In genomic region chr1:138876371-138877045, GRCm38 (mm10) we compare ENCODE assay signal across 12 mouse cellular contexts. TPM values are rescaled to one million over a fixed set of nuclear protein-coding genes. Genes with fewer than 3 reads are reported as not detected.
DNase-seq lines count a peak whose midpoint lies in the region; ATAC-seq lines count a peak whose summit lies in the region.
"Had no signal": no experiment of that assay in that cellular context is flagged by ENCODE, and none has a peak within 500 bp of the region (broad histone marks: within the 10 kb centered on the region; RNA-seq: fewer than 3 reads in every experiment).

No protein-coding gene starts in this region.

- peak; percentile 8 for DNase-seq in hindbrain, embryonic 14.5 days (ENCODE audit: low spot score)
- no peak for DNase-seq in hindbrain, embryonic 10.5 days (ENCODE audit: low spot score)
- DNase-seq in lung, postnatal 14 days = no peak
- DNase-seq: liver; midbrain, embryonic 14.5 days had no signal

- H3K9me3 ChIP-seq in hindbrain, embryonic 14.5 days (ENCODE audit: control insufficient read depth, low read length) = no peaks in the 10 kb centered on the region
- 0 out of 2 replicates have a peak, but pooled peaks cover 7% of the 10 kb centered on the region for H3K9me3 ChIP-seq in hindbrain, embryonic 10.5 days
- H3K9me3 ChIP-seq in lung, embryonic 16.5 days (ENCODE audit: control insufficient read depth, low read length) = no peaks in the 10 kb centered on the region
- no peaks in the 10 kb centered on the region for H3K9me3 ChIP-seq in embryonic facial prominence, embryonic 13.5 days
- H3K9me3 ChIP-seq in stomach, embryonic 14.5 days (ENCODE audit: control insufficient read depth, low read depth, low read length) = no peaks in the 10 kb centered on the region
- no peaks in the 10 kb centered on the region for H3K9me3 ChIP-seq in liver, embryonic 12.5 days (replicated peaks)
- H3K9me3 ChIP-seq: heart, embryonic 10.5 days had no signal

- no peak overlapping the region for H3K27ac ChIP-seq in hindbrain, embryonic 14.5 days
- no peak overlapping the region for H3K27ac ChIP-seq in hindbrain, embryonic 10.5 days
- no peak overlapping the region for H3K27ac ChIP-seq in lung, embryonic 16.5 days (ENCODE audit: low read length)
- H3K27ac ChIP-seq in embryonic facial prominence, embryonic 13.5 days = no peak overlapping the region
- H3K27ac ChIP-seq in stomach, embryonic 14.5 days (ENCODE audit: low read length) = no peak overlapping the region
- no peak overlapping the region for H3K27ac ChIP-seq in liver, embryonic 12.5 days
- H3K27ac ChIP-seq: heart, embryonic 10.5 days had no signal

- no peak overlapping the region for H3K9ac ChIP-seq in hindbrain, embryonic 14.5 days
- H3K9ac ChIP-seq in lung, embryonic 16.5 days (ENCODE audit: low read length) = no peak overlapping the region
- no peak overlapping the region for H3K9ac ChIP-seq in embryonic facial prominence, embryonic 13.5 days
- H3K9ac ChIP-seq in stomach, embryonic 14.5 days (replicated peaks; ENCODE audit: low read depth, low read length) = no peak overlapping the region
- H3K9ac ChIP-seq in liver, embryonic 12.5 days = no peak overlapping the region

- WGBS in hindbrain, embryonic 14.5 days = 71% methylated on average over 16 of the region's 16 CpGs
- WGBS in hindbrain, embryonic 10.5 days = 78% methylated on average over 16 of the region's 16 CpGs
- WGBS in lung, embryonic 16.5 days = 51% methylated on average over 16 of the region's 16 CpGs
- WGBS in embryonic facial prominence, embryonic 13.5 days = 45% methylated on average over 16 of the region's 16 CpGs
- WGBS in stomach, embryonic 14.5 days = 64% methylated on average over 16 of the region's 16 CpGs
- WGBS in liver, embryonic 12.5 days (ENCODE audit: insufficient replicate concordance) = 65% methylated on average over 16 of the region's 16 CpGs

- H3K4me3 ChIP-seq in hindbrain, embryonic 14.5 days (replicated peaks; ENCODE audit: low read length) = no peak overlapping the region
- no peak overlapping the region for H3K4me3 ChIP-seq in hindbrain, embryonic 10.5 days
- H3K4me3 ChIP-seq in lung, embryonic 16.5 days (ENCODE audit: low read length) = no peak overlapping the region
- peak overlapping the region; percentile 27 for H3K4me3 ChIP-seq in embryonic facial prominence, embryonic 13.5 days
- H3K4me3 ChIP-seq in stomach, embryonic 14.5 days (ENCODE audit: low read depth, low read length) = no peak overlapping the region
- no peak overlapping the region for H3K4me3 ChIP-seq in liver, embryonic 12.5 days
- H3K4me3 ChIP-seq: heart, embryonic 10.5 days had no signal

- H3K4me2 ChIP-seq in hindbrain, embryonic 14.5 days (replicated peaks) = peak overlapping the region; percentile 1; the same call in 1 of the 2 replicates
- H3K4me2 ChIP-seq in lung, embryonic 16.5 days (ENCODE audit: low read depth, low read length) = peak overlapping the region; percentile 17; the same call in 1 of the 2 replicates
- H3K4me2 ChIP-seq in embryonic facial prominence, embryonic 13.5 days = peak overlapping the region; percentile 53
- no peak overlapping the region for H3K4me2 ChIP-seq in stomach, embryonic 14.5 days (replicated peaks; ENCODE audit: low read depth, low read length)
- H3K4me2 ChIP-seq in liver, embryonic 12.5 days = no peak overlapping the region

- no peaks in the 10 kb centered on the region for H3K4me1 ChIP-seq in hindbrain, embryonic 14.5 days (replicated peaks; ENCODE audit: control insufficient read depth, insufficient read depth, low read length)
- no peaks in the 10 kb centered on the region for H3K4me1 ChIP-seq in hindbrain, embryonic 10.5 days (replicated peaks)
- no peaks in the 10 kb centered on the region for H3K4me1 ChIP-seq in lung, embryonic 16.5 days (replicated peaks; ENCODE audit: control insufficient read depth, insufficient read depth, low read length)
- 0 out of 2 replicates have a peak, but pooled peaks cover 6% of the 10 kb centered on the region for H3K4me1 ChIP-seq in embryonic facial prominence, embryonic 13.5 days
- no peaks in the 10 kb centered on the region for H3K4me1 ChIP-seq in stomach, embryonic 14.5 days (ENCODE audit: control insufficient read depth, insufficient read depth, low read length)
- no peaks in the 10 kb centered on the region for H3K4me1 ChIP-seq in liver, embryonic 12.5 days
- H3K4me1 ChIP-seq: heart, embryonic 10.5 days had no signal

- H3K27me3 ChIP-seq in hindbrain, embryonic 14.5 days (ENCODE audit: control insufficient read depth, insufficient read depth, low read length) = no peaks in the 10 kb centered on the region
- H3K27me3 ChIP-seq in hindbrain, embryonic 10.5 days (ENCODE audit: insufficient read depth, poor library complexity, severe bottlenecking) = no peaks in the 10 kb centered on the region
- no peaks in the 10 kb centered on the region for H3K27me3 ChIP-seq in lung, embryonic 16.5 days (ENCODE audit: control insufficient read depth, insufficient read depth, low read depth, low read length)
- H3K27me3 ChIP-seq in embryonic facial prominence, embryonic 13.5 days = no peaks in the 10 kb centered on the region
- no peaks in the 10 kb centered on the region for H3K27me3 ChIP-seq in stomach, embryonic 14.5 days (ENCODE audit: control insufficient read depth, insufficient read depth, low read length)
- no peaks in the 10 kb centered on the region for H3K27me3 ChIP-seq in liver, embryonic 12.5 days (replicated peaks)

- no peaks in the 10 kb centered on the region for H3K36me3 ChIP-seq in hindbrain, embryonic 14.5 days (replicated peaks; ENCODE audit: control insufficient read depth, insufficient read depth)
- no peaks in the 10 kb centered on the region for H3K36me3 ChIP-seq in hindbrain, embryonic 10.5 days
- no peaks in the 10 kb centered on the region for H3K36me3 ChIP-seq in lung, embryonic 16.5 days (ENCODE audit: control insufficient read depth, insufficient read depth, low read length)
- H3K36me3 ChIP-seq in embryonic facial prominence, embryonic 13.5 days = no peaks in the 10 kb centered on the region
- H3K36me3 ChIP-seq in stomach, embryonic 14.5 days (ENCODE audit: control insufficient read depth, insufficient read depth, low read length) = no peaks in the 10 kb centered on the region
- H3K36me3 ChIP-seq in liver, embryonic 12.5 days = no peaks in the 10 kb centered on the region
- H3K36me3 ChIP-seq: heart, embryonic 10.5 days had no signal

- no peak for ATAC-seq in hindbrain, embryonic 14.5 days (ENCODE audit: low FRiP score)
- ATAC-seq in lung, embryonic 16.5 days (ENCODE audit: low read depth) = no peak; the same call in 1 of the 2 replicates
- ATAC-seq in embryonic facial prominence, embryonic 13.5 days (ENCODE audit: insufficient number of reproducible peaks, insufficient read depth, low FRiP score, low TSS enrichment, low read depth) = no peak
- 0 out of 2 replicates have a peak, but pooled peaks have one; percentile 33 for ATAC-seq in stomach, embryonic 14.5 days (ENCODE audit: insufficient number of reproducible peaks, insufficient read depth, low FRiP score, low read depth)
- ATAC-seq in liver, embryonic 12.5 days = no peak
- no peak for ATAC-seq in megakaryocyte, adult 5-6 weeks (ENCODE audit: poor library complexity, severe bottlenecking)

RNA-seq across cellular contexts. Expression of gene 2310009B15Rik, which starts 19.9 kb away (rescaled TPM):
- polyA plus RNA-seq in hindbrain, embryonic 14.5 days (2014; fragmentation: Nextera tagmentation; extraction: Ambion mirVana) = 32.5 and 37.1 TPM in 2 replicates
- 43.2 and 45.0 TPM in 2 replicates for polyA plus RNA-seq in hindbrain, embryonic 10.5 days (2016; fragmentation: Nextera tagmentation; extraction: Ambion mirVana)
- polyA plus RNA-seq in lung, embryonic 16.5 days (2015; fragmentation: Nextera tagmentation; extraction: Ambion mirVana) = 48.1 and 53.7 TPM in 2 replicates
- polyA plus RNA-seq in embryonic facial prominence, embryonic 13.5 days (2015; fragmentation: Nextera tagmentation; extraction: Ambion mirVana) = 36.3 and 42.6 TPM in 2 replicates
- 54.1 and 61.6 TPM in 2 replicates for polyA plus RNA-seq in stomach, embryonic 14.5 days (2014; fragmentation: Nextera tagmentation; extraction: Ambion mirVana)
- polyA plus RNA-seq in liver, embryonic 12.5 days (2016; fragmentation: Nextera tagmentation; extraction: Ambion mirVana) = 19.1 and 20.4 TPM in 2 replicates
- total RNA-seq in megakaryocyte, adult 5-6 weeks (2015) = 18.4 and 20.6 TPM in 2 replicates
- 11.7 and 29.1 TPM in 2 replicates for total RNA-seq in megakaryocyte, adult 5-6 weeks (2017)

RNA-seq across cellular contexts. Expression of gene Lhx9, which starts 28.1 kb away (rescaled TPM):
- 9.5 and 18.5 TPM in 2 replicates for polyA plus RNA-seq in hindbrain, embryonic 14.5 days (2014; fragmentation: Nextera tagmentation; extraction: Ambion mirVana)
- polyA plus RNA-seq in hindbrain, embryonic 10.5 days (2016; fragmentation: Nextera tagmentation; extraction: Ambion mirVana) = 11.0 and 18.1 TPM in 2 replicates
- polyA plus RNA-seq in lung, embryonic 16.5 days (2015; fragmentation: Nextera tagmentation; extraction: Ambion mirVana) = 0.14 TPM in 1 of 2 replicates, not detected in the other
- 0.66 and 0.73 TPM in 2 replicates for polyA plus RNA-seq in embryonic facial prominence, embryonic 13.5 days (2015; fragmentation: Nextera tagmentation; extraction: Ambion mirVana)
- polyA plus RNA-seq in stomach, embryonic 14.5 days (2014; fragmentation: Nextera tagmentation; extraction: Ambion mirVana) = 0.90 and 1.00 TPM in 2 replicates
- polyA plus RNA-seq in liver, embryonic 12.5 days (2016; fragmentation: Nextera tagmentation; extraction: Ambion mirVana) = 0.54 and 0.80 TPM in 2 replicates
- not detected in 2 replicates for total RNA-seq in megakaryocyte, adult 5-6 weeks (2015)
- not detected in 2 replicates for total RNA-seq in megakaryocyte, adult 5-6 weeks (2017)
- polyA plus RNA-seq: large intestine, adult 2 months had no signal

Comparison
In these comparisons a context has a peak if more than half of its experiments do, and no peak if none do; other contexts are left out.
1. H3K4me2 ChIP-seq: peak in hindbrain, embryonic 14.5 days (single experiment), lung, embryonic 16.5 days (single experiment) and embryonic facial prominence, embryonic 13.5 days (single experiment); none in stomach, embryonic 14.5 days (single experiment) and liver, embryonic 12.5 days (single experiment).